Mouse (Mus musculus) C2C12 (cell line): ENCODE measurements around the gene Frzb. TPM values are rescaled to one million over a fixed set of nuclear protein-coding genes. Genes with fewer than 3 reads are reported as not detected.

Experiments
- H3K27me3 ChIP-seq: one replicate; pipeline ENCODE4 v1.6.1; 2011; ENCODE audit not compliant: control insufficient read depth, insufficient read depth, insufficient read length
- H3K36me3 ChIP-seq: one replicate; pipeline ENCODE4 v1.6.1; 2011; ENCODE audit not compliant: control insufficient read depth, insufficient read depth
- H3K4me3 ChIP-seq: one replicate; pipeline ENCODE4 v1.5.1; 2011; ENCODE audit warnings: mild to moderate bottlenecking, control low read depth; ENCODE audit not compliant: poor library complexity, insufficient read depth, severe bottlenecking
- H3K79me2 ChIP-seq: one replicate; pipeline ENCODE4 v1.6.1; 2011; ENCODE audit not compliant: control insufficient read depth, insufficient read depth
- H3K79me3 ChIP-seq: one replicate; pipeline ENCODE4 v1.6.1; 2011; ENCODE audit warnings: low read depth, control low read depth
- H3ac ChIP-seq: one replicate; pipeline ENCODE3; 2011; ENCODE audit warnings: low read depth; ENCODE audit not compliant: control insufficient read depth, insufficient read length
- CEBPB ChIP-seq: IDR thresholded peaks from one replicate; pipeline ENCODE4 v1.6.1; 2011; ENCODE audit warnings: low read depth, mild to moderate bottlenecking, control low read depth, moderate library complexity
- CTCF ChIP-seq: IDR thresholded peaks from one replicate; pipeline ENCODE4 v1.5.1; 2011; ENCODE audit not compliant: control insufficient read depth, insufficient read depth, insufficient read length
- FOSL1 ChIP-seq: IDR thresholded peaks from one replicate; pipeline ENCODE4 v1.8.0; 2011; ENCODE audit warnings: mild to moderate bottlenecking, low read length; ENCODE audit not compliant: poor library complexity, insufficient read depth, severe bottlenecking
- MAX ChIP-seq: IDR thresholded peaks from one replicate; pipeline ENCODE4 v1.6.1; 2011; ENCODE audit warnings: mild to moderate bottlenecking, control low read depth
- MYOD1 ChIP-seq: IDR thresholded peaks from one replicate; pipeline ENCODE4 v1.6.1; 2011; ENCODE audit warnings: low read depth; ENCODE audit not compliant: control insufficient read depth, insufficient read length
- MYOG ChIP-seq: IDR thresholded peaks from one replicate; pipeline ENCODE4 v1.6.1; 2011; ENCODE audit not compliant: control insufficient read depth, insufficient read length; ENCODE audit errors: extremely low read depth
- USF1 ChIP-seq: IDR thresholded peaks from one replicate; pipeline ENCODE4 v1.6.1; 2011; ENCODE audit warnings: low read depth, mild to moderate bottlenecking, control low read depth, moderate library complexity
- polyA plus RNA-seq: library from polyadenylated mRNA; unstranded; fragments of >200 nt; fragmentation: generic; extraction: Trizol; gene quantifications from one replicate; pipeline ENCODE4 v1.2.1, GENCODE M21; 2012; ENCODE audit warnings: missing spikeins

The Frzb gene
- polyA plus RNA-seq, 1 experiment, result 0.01 TPM

- no peaks in the 10 kb centered on the region for H3K79me2 ChIP-seq
- H3K79me3 ChIP-seq, result no peaks in the 10 kb centered on the region
- no peaks in the 10 kb centered on the region for H3K27me3 ChIP-seq
- TF ChIP-seq FOSL1 (no peak), MYOD1 (no peak), CTCF (no peak), CEBPB (no peak), MYOG (no peak), USF1 (no peak), MAX (no peak)
- H3ac ChIP-seq, result no peak overlapping the region
- no peak overlapping the region for H3K4me3 ChIP-seq
- no peaks in the 10 kb centered on the region for H3K36me3 ChIP-seq
Measured at GRCm38 (mm10) chr2:80396057-80396456, 51.4 kb downstream of the Frzb start.

GRCm38 (mm10) chr2:80388341-80388740 lies 59.1 kb downstream of the Frzb start:
- Histone ChIP-seq H3K27me3 (no peaks in the 10 kb centered on the region), H3K79me3 (no peaks in the 10 kb centered on the region), H3K79me2 (no peaks in the 10 kb centered on the region), H3K36me3 (no peaks in the 10 kb centered on the region), H3ac (no peak overlapping the region), H3K4me3 (no peak overlapping the region)
- no peak for TF ChIP-seq MYOG
- no peak for TF ChIP-seq FOSL1
- no peak for TF ChIP-seq USF1
- no peak for TF ChIP-seq MAX
- no peak for TF ChIP-seq CTCF
- no peak for TF ChIP-seq CEBPB

DNA sequence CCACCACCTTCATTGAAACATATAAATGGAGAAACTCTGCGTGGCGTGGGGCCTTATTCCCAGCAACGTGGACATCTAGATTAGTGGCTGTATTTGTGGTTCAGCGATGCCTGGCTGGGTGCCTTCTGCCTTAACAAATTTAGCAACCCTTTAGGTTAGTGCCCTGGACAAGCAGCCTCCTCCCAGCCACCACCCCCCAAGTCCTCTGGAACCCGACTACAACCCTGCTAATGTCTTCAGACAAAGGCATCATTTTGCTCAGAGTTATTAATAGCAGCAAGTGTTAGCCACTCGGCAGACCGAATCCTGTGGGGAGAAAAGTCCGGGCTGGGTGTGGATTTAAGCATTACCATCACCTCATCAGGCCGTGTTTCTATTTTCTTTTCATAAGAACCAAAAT lies 59.8 kb downstream of the Frzb start:
- Histone ChIP-seq H3K4me3 (no peak overlapping the region), H3K79me3 (no peaks in the 10 kb centered on the region), H3K36me3 (no peaks in the 10 kb centered on the region), H3K79me2 (no peaks in the 10 kb centered on the region), H3ac (no peak overlapping the region), H3K27me3 (no peaks in the 10 kb centered on the region)
- TF ChIP-seq CEBPB (no peak), MAX (no peak), USF1 (no peak), MYOD1 (no peak), FOSL1 (no peak), MYOG (no peak), CTCF (no peak)

DNA sequence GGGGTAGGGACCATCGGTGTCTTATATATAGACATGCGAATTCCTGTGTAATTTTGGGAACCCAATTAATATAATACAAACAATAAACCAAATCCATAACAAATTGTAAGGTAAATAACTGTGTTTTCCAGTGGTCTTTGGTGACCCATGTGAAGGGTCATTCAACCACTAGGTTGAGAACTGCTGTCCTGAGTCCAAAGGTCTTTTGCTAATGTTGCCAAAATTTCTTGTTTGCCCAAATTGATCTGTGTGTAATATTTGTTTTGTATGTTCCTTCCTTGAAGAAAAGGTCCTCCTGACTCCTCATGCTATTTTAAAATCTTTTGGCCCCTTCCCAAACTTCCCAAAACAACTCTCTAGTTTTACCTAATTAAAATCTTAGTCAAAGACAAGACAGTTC lies 61.2 kb downstream of the Frzb start:
- no peaks in the 10 kb centered on the region for H3K79me2 ChIP-seq
- H3K79me3 ChIP-seq, result no peaks in the 10 kb centered on the region
- no peak overlapping the region for H3K4me3 ChIP-seq
- H3K36me3 ChIP-seq, result no peaks in the 10 kb centered on the region
- TF ChIP-seq FOSL1 (no peak), CTCF (no peak), MYOD1 (no peak), CEBPB (no peak), MAX (no peak), USF1 (no peak), MYOG (no peak)
- H3ac ChIP-seq, result no peak overlapping the region
- no peaks in the 10 kb centered on the region for H3K27me3 ChIP-seq

DNA sequence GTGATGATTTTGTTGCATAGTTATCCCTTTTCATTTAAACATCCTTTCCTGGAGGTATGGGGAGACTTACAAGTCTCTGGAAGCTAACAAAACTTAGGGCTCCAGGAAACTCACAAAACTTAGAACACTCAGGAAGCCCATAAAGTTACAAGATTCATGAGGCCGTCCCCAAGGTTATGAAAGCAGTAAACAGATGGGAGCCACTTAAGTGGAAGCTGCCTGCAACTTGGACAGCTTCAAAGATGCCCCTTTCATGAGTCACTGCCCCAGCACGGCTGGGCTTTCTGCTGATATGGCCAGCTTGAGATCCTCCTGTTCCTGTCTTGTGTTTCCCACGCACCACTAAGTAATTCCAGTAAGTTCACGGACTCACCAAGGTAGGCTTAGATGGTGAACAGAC lies 63.0 kb downstream of the Frzb start:
- Histone ChIP-seq H3K36me3 (no peaks in the 10 kb centered on the region), H3K79me2 (no peaks in the 10 kb centered on the region), H3ac (no peak overlapping the region), H3K79me3 (no peaks in the 10 kb centered on the region), H3K4me3 (no peak overlapping the region), H3K27me3 (no peaks in the 10 kb centered on the region)
- TF ChIP-seq CTCF (no peak), MYOD1 (no peak), CEBPB (no peak), FOSL1 (no peak), USF1 (no peak), MYOG (no peak), MAX (no peak)

DNA sequence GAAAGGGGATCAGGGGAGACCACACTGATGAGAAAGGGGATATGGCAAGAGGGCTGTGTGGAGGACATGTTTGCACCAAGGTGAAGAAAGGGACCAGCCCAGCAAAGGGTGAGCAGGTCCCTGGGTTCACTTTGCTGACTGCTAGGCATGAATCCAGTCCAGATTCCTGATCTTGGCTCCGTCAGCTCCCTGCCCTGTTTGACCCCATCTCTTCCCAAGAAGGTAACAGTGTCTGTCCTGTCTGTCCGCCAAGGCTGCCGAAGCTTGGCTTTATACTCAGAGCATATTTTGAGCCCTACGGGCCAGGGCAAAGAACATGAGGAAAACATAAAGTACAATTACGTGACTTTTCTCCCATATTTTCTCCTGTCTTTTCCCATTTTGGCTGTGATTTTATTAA lies 67.6 kb downstream of the Frzb start:
- TF ChIP-seq MAX (no peak), FOSL1 (no peak), CTCF (no peak), CEBPB (no peak), MYOG (no peak), MYOD1 (no peak), USF1 (no peak)
- no peak overlapping the region for H3ac ChIP-seq

More for the DNA sequence above, 67.6 kb downstream of the Frzb start:
- H3K27me3 ChIP-seq, result no peaks in the 10 kb centered on the region
- H3K79me2 ChIP-seq, result no peaks in the 10 kb centered on the region
- H3K36me3 ChIP-seq, result no peaks in the 10 kb centered on the region
- H3K79me3 ChIP-seq, result no peaks in the 10 kb centered on the region
- no peak overlapping the region for H3K4me3 ChIP-seq
